Mouse (Mus musculus) c-Kit-positive CD71-positive TER-119-negative erythroid progenitor cells, embryonic 14.5 days (primary cell): ENCODE data around the gene Smok2b.
"Not testable (repeated sequence)": the region's sequence is repeated elsewhere in the genome, so short reads cannot be mapped to it uniquely, and the experiment has no call there.

Experiments
- DNase-seq: peaks from one replicate; pipeline ENCODE4 v3.0.0-alpha.2; 2013; ENCODE audit warnings: low read depth

The Smok2b gene

GRCm38 (mm10) chr17:13240807-13241727, 11.0 kb downstream of the Smok2b start:
- not testable (repeated sequence) for DNase-seq

- DNase-seq, result not testable (repeated sequence)
These were observed 24.7 kb downstream of the Smok2b start for GRCm38 (mm10) chr17:13254786-13255185.
